Mouse (Mus musculus): ENCODE measurements at regions not wholly inside any gene's neighbourhood (a gene's known extent, or its start where the extent isn't known, plus 50 kb on each side); places are given as distances from the start of the nearest gene placed in this dataset.

DNA sequence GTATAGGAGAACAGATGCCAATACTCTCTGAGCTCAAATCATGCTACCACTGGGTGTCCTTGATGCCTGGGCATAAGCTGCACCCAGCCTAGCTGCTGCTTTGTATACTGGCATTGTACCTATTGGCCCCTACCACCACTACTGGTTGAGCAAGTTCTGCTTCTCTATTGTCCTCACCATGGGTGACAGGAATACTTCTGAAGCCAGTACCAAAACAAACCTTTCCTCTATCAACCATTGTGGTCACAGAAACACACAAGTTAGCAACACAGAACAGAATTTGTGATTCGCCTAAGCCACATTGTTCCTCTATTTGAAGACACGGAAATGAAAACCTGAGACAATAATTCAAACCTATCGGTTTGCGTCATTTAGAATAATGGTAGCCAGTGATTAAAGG lies 274.3 kb upstream of the Clnk start:
- 72% methylated on average over 4 of the region's 4 CpGs for WGBS
- H3K36me3 ChIP-seq (ENCODE audit: control insufficient read depth, insufficient read depth, low read length) = no peaks in the 10 kb centered on the region
- H3K27me3 ChIP-seq (ENCODE audit: control insufficient read depth, insufficient read depth, low read length) = no peaks in the 10 kb centered on the region
- H3K9me3 ChIP-seq (ENCODE audit: control insufficient read depth, low read depth, low read length) = no peaks in the 10 kb centered on the region
- H3K4me1 ChIP-seq (ENCODE audit: control insufficient read depth, insufficient read depth, low read length) = no peaks in the 10 kb centered on the region
- no peak overlapping the region for H3K9ac ChIP-seq (replicated peaks; ENCODE audit: low read depth, low read length)
- no peak overlapping the region for H3K27ac ChIP-seq (ENCODE audit: low read length)
- no peak overlapping the region for H3K4me3 ChIP-seq (ENCODE audit: low read depth, low read length)
- ATAC-seq (ENCODE audit: insufficient number of reproducible peaks, insufficient read depth, low FRiP score, low read depth) = no peak
- H3K4me2 ChIP-seq (replicated peaks; ENCODE audit: low read depth, low read length) = no peak overlapping the region

- Histone ChIP-seq H3K4me1 (ENCODE audit: control insufficient read depth, insufficient read depth, low read length) (no peaks in the 10 kb centered on the region), H3K4me2 (replicated peaks; ENCODE audit: low read depth, low read length) (no peak overlapping the region), H3K9me3 (ENCODE audit: control insufficient read depth, low read depth, low read length) (no peaks in the 10 kb centered on the region), H3K27ac (ENCODE audit: low read length) (no peak overlapping the region), H3K27me3 (ENCODE audit: control insufficient read depth, insufficient read depth, low read length) (no peaks in the 10 kb centered on the region), H3K9ac (replicated peaks; ENCODE audit: low read depth, low read length) (no peak overlapping the region), H3K4me3 (ENCODE audit: low read depth, low read length) (no peak overlapping the region), H3K36me3 (ENCODE audit: control insufficient read depth, insufficient read depth, low read length) (no peaks in the 10 kb centered on the region)
- WGBS = 17% methylated on average over 2 of the region's 2 CpGs
- ATAC-seq (ENCODE audit: insufficient number of reproducible peaks, insufficient read depth, low FRiP score, low read depth) = no peak; the same call in 1 of the 2 replicates
These were observed 269.0 kb upstream of the Clnk start for GRCm38 (mm10) chr5:39145658-39146057.

- no peak overlapping the region for H3K27ac ChIP-seq (ENCODE audit: low read length)
- no peak overlapping the region for H3K9ac ChIP-seq (replicated peaks; ENCODE audit: low read depth, low read length)
- no peaks in the 10 kb centered on the region for H3K27me3 ChIP-seq (ENCODE audit: control insufficient read depth, insufficient read depth, low read length)
- H3K9me3 ChIP-seq (ENCODE audit: control insufficient read depth, low read depth, low read length) = no peaks in the 10 kb centered on the region
- no peak for ATAC-seq (ENCODE audit: insufficient number of reproducible peaks, insufficient read depth, low FRiP score, low read depth)
- H3K36me3 ChIP-seq (ENCODE audit: control insufficient read depth, insufficient read depth, low read length) = no peaks in the 10 kb centered on the region
- H3K4me3 ChIP-seq (ENCODE audit: low read depth, low read length) = no peak overlapping the region
- no peak overlapping the region for H3K4me2 ChIP-seq (replicated peaks; ENCODE audit: low read depth, low read length)
- H3K4me1 ChIP-seq (ENCODE audit: control insufficient read depth, insufficient read depth, low read length) = no peaks in the 10 kb centered on the region
- 79% methylated on average over 10 of the region's 10 CpGs for WGBS
These were observed 267.6 kb upstream of the Clnk start for GRCm38 (mm10) chr5:39144225-39144624.

DNA sequence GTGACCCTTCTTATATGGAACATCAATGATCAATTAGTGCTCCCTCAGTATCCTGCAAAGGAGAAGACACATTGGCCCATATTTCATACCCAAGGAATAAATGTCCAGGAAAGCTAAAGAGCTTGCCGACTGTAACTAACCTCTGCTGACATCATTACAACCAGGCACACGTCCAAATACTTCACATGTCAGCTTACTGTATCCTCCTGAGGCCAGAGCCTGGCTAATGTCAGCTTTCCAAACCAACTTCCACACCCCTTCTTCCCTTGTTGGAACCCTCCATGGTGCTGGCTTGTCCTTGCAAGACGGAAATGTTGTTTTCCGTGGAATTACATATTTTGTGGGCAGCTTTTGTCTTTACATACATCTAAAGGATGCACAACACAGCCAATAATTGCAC lies 267.0 kb upstream of the Clnk start:
- Histone ChIP-seq H3K4me3 (ENCODE audit: low read depth, low read length) (no peak overlapping the region), H3K27me3 (ENCODE audit: control insufficient read depth, insufficient read depth, low read length) (no peaks in the 10 kb centered on the region), H3K9ac (replicated peaks; ENCODE audit: low read depth, low read length) (no peak overlapping the region), H3K9me3 (ENCODE audit: control insufficient read depth, low read depth, low read length) (no peaks in the 10 kb centered on the region), H3K27ac (ENCODE audit: low read length) (no peak overlapping the region), H3K4me2 (replicated peaks; ENCODE audit: low read depth, low read length) (no peak overlapping the region), H3K4me1 (ENCODE audit: control insufficient read depth, insufficient read depth, low read length) (no peaks in the 10 kb centered on the region), H3K36me3 (ENCODE audit: control insufficient read depth, insufficient read depth, low read length) (no peaks in the 10 kb centered on the region)
- ATAC-seq (ENCODE audit: insufficient number of reproducible peaks, insufficient read depth, low FRiP score, low read depth) = no peak
- 38% methylated on average over 4 of the region's 4 CpGs for WGBS

DNA sequence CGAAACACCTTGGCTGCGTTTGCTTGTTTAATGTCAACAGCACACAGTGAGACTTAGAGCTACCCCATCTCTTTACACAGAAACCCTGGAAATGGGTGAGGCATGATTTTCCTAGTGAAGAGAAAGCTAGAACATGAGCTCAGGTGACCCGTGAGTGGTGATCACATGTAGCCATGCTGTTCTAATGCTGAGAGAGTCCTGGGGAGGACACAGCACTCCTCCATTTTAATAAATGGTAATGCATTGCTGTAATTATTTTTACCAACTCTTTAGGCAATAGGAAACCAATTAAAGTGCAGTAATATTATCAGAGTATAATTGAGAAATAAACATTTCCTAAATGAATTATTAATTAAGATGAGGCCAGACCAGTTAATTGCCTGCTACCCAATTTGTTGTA lies 261.8 kb upstream of the Clnk start:
- no peak overlapping the region for H3K4me3 ChIP-seq (ENCODE audit: low read depth, low read length)
- H3K4me2 ChIP-seq (replicated peaks; ENCODE audit: low read depth, low read length) = no peak overlapping the region
- no peaks in the 10 kb centered on the region for H3K27me3 ChIP-seq (ENCODE audit: control insufficient read depth, insufficient read depth, low read length)
- 83% methylated on average over 3 of the region's 3 CpGs for WGBS
- no peaks in the 10 kb centered on the region for H3K4me1 ChIP-seq (ENCODE audit: control insufficient read depth, insufficient read depth, low read length)
- no peak for ATAC-seq (ENCODE audit: insufficient number of reproducible peaks, insufficient read depth, low FRiP score, low read depth)
- no peaks in the 10 kb centered on the region for H3K36me3 ChIP-seq (ENCODE audit: control insufficient read depth, insufficient read depth, low read length)
- H3K9ac ChIP-seq (replicated peaks; ENCODE audit: low read depth, low read length) = no peak overlapping the region
- H3K9me3 ChIP-seq (ENCODE audit: control insufficient read depth, low read depth, low read length) = no peaks in the 10 kb centered on the region
- H3K27ac ChIP-seq (ENCODE audit: low read length) = no peak overlapping the region

- Histone ChIP-seq H3K27me3 (ENCODE audit: control insufficient read depth, insufficient read depth, low read length) (no peaks in the 10 kb centered on the region), H3K9me3 (ENCODE audit: control insufficient read depth, low read depth, low read length) (no peaks in the 10 kb centered on the region), H3K4me1 (ENCODE audit: control insufficient read depth, insufficient read depth, low read length) (no peaks in the 10 kb centered on the region), H3K9ac (replicated peaks; ENCODE audit: low read depth, low read length) (no peak overlapping the region), H3K36me3 (ENCODE audit: control insufficient read depth, insufficient read depth, low read length) (no peaks in the 10 kb centered on the region), H3K4me2 (replicated peaks; ENCODE audit: low read depth, low read length) (no peak overlapping the region), H3K27ac (ENCODE audit: low read length) (no peak overlapping the region), H3K4me3 (ENCODE audit: low read depth, low read length) (no peak overlapping the region)
- ATAC-seq (ENCODE audit: insufficient number of reproducible peaks, insufficient read depth, low FRiP score, low read depth) = no peak
These were observed 252.3 kb upstream of the Clnk start for GRCm38 (mm10) chr5:39128931-39129330.

DNA sequence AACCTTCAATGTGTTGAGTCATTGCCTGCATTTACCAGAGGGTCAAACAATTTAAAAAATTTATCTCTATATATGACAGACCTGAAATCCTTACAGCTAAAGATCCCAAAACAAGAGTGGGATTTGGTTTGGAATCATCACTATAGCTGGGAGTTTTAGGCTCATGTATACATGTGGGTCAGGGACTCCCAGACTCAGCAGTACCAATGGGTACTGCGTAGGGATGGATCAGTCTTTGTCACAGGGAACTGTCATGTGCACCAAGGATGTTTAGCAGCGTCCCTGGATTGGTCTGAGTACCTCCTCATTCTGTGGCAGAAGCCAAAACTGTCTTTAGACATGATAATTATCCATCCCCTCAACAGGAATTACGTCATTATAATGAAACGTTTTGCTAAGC lies 250.2 kb upstream of the Clnk start:
- H3K9me3 ChIP-seq (ENCODE audit: control insufficient read depth, low read depth, low read length) = no peaks in the 10 kb centered on the region
- H3K4me3 ChIP-seq (ENCODE audit: low read depth, low read length) = no peak overlapping the region
- H3K4me1 ChIP-seq (ENCODE audit: control insufficient read depth, insufficient read depth, low read length) = no peaks in the 10 kb centered on the region
- H3K36me3 ChIP-seq (ENCODE audit: control insufficient read depth, insufficient read depth, low read length) = no peaks in the 10 kb centered on the region
- no peak overlapping the region for H3K9ac ChIP-seq (replicated peaks; ENCODE audit: low read depth, low read length)
- no peaks in the 10 kb centered on the region for H3K27me3 ChIP-seq (ENCODE audit: control insufficient read depth, insufficient read depth, low read length)
- H3K4me2 ChIP-seq (replicated peaks; ENCODE audit: low read depth, low read length) = no peak overlapping the region
- no peak for ATAC-seq (ENCODE audit: insufficient number of reproducible peaks, insufficient read depth, low FRiP score, low read depth)
- WGBS = 88% methylated on average over 4 of the region's 4 CpGs
- H3K27ac ChIP-seq (ENCODE audit: low read length) = no peak overlapping the region

DNA sequence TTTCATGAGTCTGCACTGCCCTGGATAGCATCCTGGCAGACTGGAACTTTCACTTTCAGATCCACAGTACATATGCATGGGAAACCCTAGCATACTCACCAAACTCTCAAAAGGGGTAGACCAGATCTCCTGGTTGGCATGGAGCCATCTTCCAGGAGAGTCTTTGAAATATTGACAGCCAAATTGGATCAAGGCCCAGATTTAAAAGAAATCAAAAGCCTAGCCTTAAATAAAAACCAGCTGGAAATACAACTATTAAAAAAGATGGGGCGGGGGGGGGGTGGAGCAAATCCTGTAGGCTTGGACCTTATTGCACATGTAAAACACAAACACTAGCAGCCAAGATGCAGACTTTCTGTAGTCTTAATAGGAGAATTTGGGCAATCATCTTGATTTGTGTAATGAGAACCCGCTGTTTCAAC lies 249.7 kb upstream of the Clnk start:
- Histone ChIP-seq H3K36me3 (ENCODE audit: control insufficient read depth, insufficient read depth, low read length) (no peaks in the 10 kb centered on the region), H3K9ac (replicated peaks; ENCODE audit: low read depth, low read length) (no peak overlapping the region), H3K27me3 (ENCODE audit: control insufficient read depth, insufficient read depth, low read length) (no peaks in the 10 kb centered on the region), H3K4me3 (ENCODE audit: low read depth, low read length) (no peak overlapping the region), H3K27ac (ENCODE audit: low read length) (no peak overlapping the region), H3K4me1 (ENCODE audit: control insufficient read depth, insufficient read depth, low read length) (no peaks in the 10 kb centered on the region), H3K4me2 (replicated peaks; ENCODE audit: low read depth, low read length) (no peak overlapping the region), H3K9me3 (ENCODE audit: control insufficient read depth, low read depth, low read length) (no peaks in the 10 kb centered on the region)
- peak; percentile 56; the same call in 1 of the 2 replicates for ATAC-seq (ENCODE audit: insufficient number of reproducible peaks, insufficient read depth, low FRiP score, low read depth)
- WGBS = 74% methylated on average over 2 of the region's 2 CpGs

- Histone ChIP-seq H3K27me3 (ENCODE audit: control insufficient read depth, insufficient read depth, low read length) (no peaks in the 10 kb centered on the region), H3K4me3 (ENCODE audit: low read depth, low read length) (no peak overlapping the region), H3K36me3 (ENCODE audit: control insufficient read depth, insufficient read depth, low read length) (no peaks in the 10 kb centered on the region), H3K27ac (ENCODE audit: low read length) (no peak overlapping the region), H3K9me3 (ENCODE audit: control insufficient read depth, low read depth, low read length) (no peaks in the 10 kb centered on the region), H3K9ac (replicated peaks; ENCODE audit: low read depth, low read length) (no peak overlapping the region), H3K4me2 (replicated peaks; ENCODE audit: low read depth, low read length) (no peak overlapping the region), H3K4me1 (ENCODE audit: control insufficient read depth, insufficient read depth, low read length) (no peaks in the 10 kb centered on the region)
- 80% methylated on average over 1 of the region's 1 CpGs for WGBS
- no peak for ATAC-seq (ENCODE audit: insufficient number of reproducible peaks, insufficient read depth, low FRiP score, low read depth)
These were observed 233.7 kb upstream of the Clnk start for GRCm38 (mm10) chr5:39110336-39110735.

Measured in stomach, embryonic 14.5 days (tissue).